Mouse (Mus musculus) embryonic stem cell, embryonic (primary cell): ENCODE data around the gene Trpv5.

Experiments used
- CTCF ChIA-PET, 4 experiments: fragments of 300-600 bp in 2 of 4; fragments of 350-600 bp in 2 of 4; sonication (Branson Sonifier 250); formaldehyde crosslinking; loops; one replicate each; lab custom pipeline; 2022; ENCODE audit warnings: inconsistent platforms in 2 of 4; lab: Charles Lee
- POLR2A ChIA-PET, 4 experiments: fragments of 300-600 bp in 2 of 4; fragments of 350-600 bp in 2 of 4; sonication (Branson Sonifier 250); formaldehyde crosslinking; loops; one replicate each; lab custom pipeline; 2022; ENCODE audit warnings: antibody characterized with exemption in 4 of 4, inconsistent platforms in 1 of 4; lab: Charles Lee

Trpv5 gene

GRCm38 (mm10) chr6:41605061-41605793 is 75.3 kb downstream of the Trpv5 start, which contains the start of gene Ephb6:
Gene Ephb6 (plus strand): TSS chr6:41605482.
- POLR2A ChIA-PET = interaction anchor here in 2 of 4 experiments (0.6 to 1.2 kb wide), 8 partner anchors 13 to 468 kb away, joined by 3 to 5 read pairs (median 3); partner anchors contain the start of gene Trpv5 (in 1 of the 2)
- CTCF ChIA-PET = interaction anchor here (0.5 to 1.5 kb wide), 11 partner anchors 8 to 1102 kb away, joined by 3 to 16 read pairs (median 4); partner anchors contain the start of genes Casp2 (in 1 of the 4) and Prss2 (in 1 of the 4)

- CTCF ChIA-PET = interaction anchor here (0.5 to 1.5 kb wide), 8 partner anchors 7 to 1256 kb away, joined by 3 to 16 read pairs (median 4); partner anchors contain the start of genes Casp2 (in 1 of the 4) and Prss2 (in 1 of the 4)
- POLR2A ChIA-PET = interaction anchor here in 2 of 4 experiments (0.7 to 1.2 kb wide), 6 partner anchors 13 to 468 kb away, joined by 3 to 5 read pairs (median 4); partner anchors contain the start of gene Trpv5 (in 1 of the 2)
Measured at GRCm38 (mm10) chr6:41604401-41605050, 76.0 kb downstream of the Trpv5 start.
